19 mouse cellular contexts compared by ENCODE assay signal in the genomic region with DNA sequence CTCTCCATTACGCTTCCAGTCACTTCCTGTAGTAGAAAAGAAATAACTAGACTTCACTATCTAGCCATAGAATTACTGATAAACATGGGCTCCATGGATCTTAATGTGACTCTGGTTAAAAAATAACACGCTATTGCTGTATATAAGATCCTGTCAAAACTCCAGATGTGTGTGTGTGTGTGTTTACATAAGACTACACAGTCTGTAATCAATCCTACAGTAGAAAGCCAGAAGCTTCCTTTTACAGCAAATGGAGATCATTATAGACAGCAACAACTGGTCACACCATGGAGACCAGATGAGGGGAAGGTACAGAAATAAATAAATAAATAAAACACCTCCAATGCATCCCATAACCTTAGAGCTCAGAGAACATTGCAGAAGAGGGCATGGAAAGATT.
DNase-seq lines count a peak whose midpoint lies in the region; ATAC-seq and TF ChIP-seq lines count a peak whose summit lies in the region.
"Had no signal": no experiment of that assay in that cellular context is flagged by ENCODE, and none has a peak within 500 bp of the region (broad histone marks: within the 10 kb centered on the region; RNA-seq: fewer than 3 reads in every experiment).

No protein-coding gene starts in this region.

- H3K36me3 ChIP-seq in lung, embryonic 14.5 days (ENCODE audit: insufficient read depth), result no peaks in the 10 kb centered on the region
- no peaks in the 10 kb centered on the region for H3K36me3 ChIP-seq in stomach, embryonic 14.5 days (ENCODE audit: control insufficient read depth, insufficient read depth, low read length)
- H3K36me3 ChIP-seq in stomach, postnatal 0 days (ENCODE audit: control insufficient read depth, insufficient read depth, low read length), result no peaks in the 10 kb centered on the region
- no peaks in the 10 kb centered on the region for H3K36me3 ChIP-seq in stomach, embryonic 15.5 days
- no peaks in the 10 kb centered on the region for H3K36me3 ChIP-seq in hindbrain, embryonic 13.5 days
- H3K36me3 ChIP-seq: embryonic facial prominence, embryonic 10.5 days; embryonic facial prominence, embryonic 12.5 days; forebrain, embryonic 15.5 days had no signal

- peak overlapping the region; percentile 58; the same call in 1 of the 2 replicates for H3K27ac ChIP-seq in lung, embryonic 14.5 days (ENCODE audit: low read depth)
- H3K27ac ChIP-seq in stomach, embryonic 14.5 days (ENCODE audit: low read length), result peak overlapping the region; percentile 44; the same call in 1 of the 2 replicates
- H3K27ac ChIP-seq in stomach, postnatal 0 days (replicated peaks), result no peak overlapping the region
- 0 out of 2 replicates have a peak overlapping the region, but pooled peaks have one; percentile 13 for H3K27ac ChIP-seq in stomach, embryonic 15.5 days
- H3K27ac ChIP-seq in hindbrain, embryonic 13.5 days, result no peak overlapping the region
- H3K27ac ChIP-seq in cerebellum, adult 2 months (ENCODE audit: insufficient read depth, low read length), result no peak overlapping the region
- H3K27ac ChIP-seq: embryonic facial prominence, embryonic 10.5 days; embryonic facial prominence, embryonic 12.5 days; forebrain, embryonic 13.5 days; forebrain, embryonic 15.5 days had no signal

- no peak overlapping the region for H3K4me2 ChIP-seq in lung, embryonic 14.5 days
- H3K4me2 ChIP-seq in stomach, embryonic 14.5 days (replicated peaks; ENCODE audit: low read depth, low read length), result no peak overlapping the region
- H3K4me2 ChIP-seq in stomach, postnatal 0 days (replicated peaks; ENCODE audit: low read depth), result no peak overlapping the region
- no peak overlapping the region for H3K4me2 ChIP-seq in stomach, embryonic 15.5 days
- H3K4me2 ChIP-seq in hindbrain, embryonic 13.5 days, result no peak overlapping the region
- H3K4me2 ChIP-seq: embryonic facial prominence, embryonic 12.5 days; forebrain, embryonic 13.5 days; forebrain, embryonic 15.5 days had no signal

- 33% methylated on average over 2 of the region's 2 CpGs for WGBS in lung, embryonic 14.5 days
- 44% methylated on average over 2 of the region's 2 CpGs for WGBS in stomach, embryonic 14.5 days
- WGBS in stomach, postnatal 0 days, result 38% methylated on average over 2 of the region's 2 CpGs
- WGBS in stomach, embryonic 15.5 days, result 38% methylated on average over 2 of the region's 2 CpGs
- WGBS in hindbrain, embryonic 13.5 days, result 89% methylated on average over 2 of the region's 2 CpGs
- WGBS in cerebellum, adult 2 months, result 93% methylated on average over 2 of the region's 2 CpGs

- no peak for TF ChIP-seq CTCF in lung, embryonic 14.5 days (IDR thresholded peaks at IDR 0.05; ENCODE audit: low read depth)
- no peak for TF ChIP-seq CTCF in stomach, postnatal 0 days (IDR thresholded peaks at IDR 0.05; ENCODE audit: low read depth)
- TF ChIP-seq CTCF in cerebellum, adult 2 months (IDR thresholded peaks at IDR 0.05; ENCODE audit: borderline replicate concordance, insufficient read depth, low read depth, low read length), result no peak

- no peaks in the 10 kb centered on the region for H3K27me3 ChIP-seq in lung, embryonic 14.5 days (ENCODE audit: insufficient read depth, low read length)
- H3K27me3 ChIP-seq in stomach, embryonic 14.5 days (ENCODE audit: control insufficient read depth, insufficient read depth, low read length), result no peaks in the 10 kb centered on the region
- no peaks in the 10 kb centered on the region for H3K27me3 ChIP-seq in stomach, postnatal 0 days (ENCODE audit: control insufficient read depth, insufficient read depth, low read length)
- no peaks in the 10 kb centered on the region for H3K27me3 ChIP-seq in stomach, embryonic 15.5 days (replicated peaks)
- H3K27me3 ChIP-seq in hindbrain, embryonic 13.5 days, result no peaks in the 10 kb centered on the region
- H3K27me3 ChIP-seq in cerebellum, adult 2 months (ENCODE audit: control insufficient read depth, insufficient read depth, low read length), result no peaks in the 10 kb centered on the region
- H3K27me3 ChIP-seq: embryonic facial prominence, embryonic 12.5 days; forebrain, embryonic 13.5 days; forebrain, embryonic 15.5 days had no signal

- TF ChIP-seq EP300 in stomach, postnatal 0 days (optimal IDR thresholded peaks at IDR 0.05), result no peak

- H3K4me1 ChIP-seq in lung, embryonic 14.5 days (ENCODE audit: insufficient read depth), result peaks cover 4% of the 10 kb centered on the region; the same call in 1 of the 2 replicates
- no peaks in the 10 kb centered on the region for H3K4me1 ChIP-seq in stomach, embryonic 14.5 days (ENCODE audit: control insufficient read depth, insufficient read depth, low read length)
- no peaks in the 10 kb centered on the region for H3K4me1 ChIP-seq in stomach, postnatal 0 days (replicated peaks; ENCODE audit: control insufficient read depth, insufficient read depth)
- no peaks in the 10 kb centered on the region for H3K4me1 ChIP-seq in stomach, embryonic 15.5 days
- no peaks in the 10 kb centered on the region for H3K4me1 ChIP-seq in hindbrain, embryonic 13.5 days (replicated peaks)
- no peaks in the 10 kb centered on the region for H3K4me1 ChIP-seq in cerebellum, adult 2 months (ENCODE audit: control insufficient read depth, insufficient read depth, low read length)
- H3K4me1 ChIP-seq: forebrain, embryonic 13.5 days; forebrain, embryonic 15.5 days had no signal

- peak; percentile 79; the same call in 1 of the 2 replicates for ATAC-seq in lung, embryonic 14.5 days (ENCODE audit: insufficient read depth)
- no peak for ATAC-seq in stomach, embryonic 14.5 days (ENCODE audit: insufficient number of reproducible peaks, insufficient read depth, low FRiP score, low read depth)
- ATAC-seq in stomach, postnatal 0 days (ENCODE audit: low FRiP score, low TSS enrichment), result no peak
- ATAC-seq in stomach, embryonic 15.5 days (ENCODE audit: insufficient read depth, low FRiP score, low read depth), result no peak; the same call in 1 of the 2 replicates
- ATAC-seq in hindbrain, embryonic 13.5 days (ENCODE audit: low FRiP score), result no peak
- ATAC-seq: forebrain, embryonic 13.5 days; forebrain, embryonic 15.5 days had no signal

- no peak overlapping the region for H3K4me3 ChIP-seq in lung, embryonic 14.5 days (ENCODE audit: low read depth, low read length)
- H3K4me3 ChIP-seq in stomach, embryonic 14.5 days (ENCODE audit: low read depth, low read length), result no peak overlapping the region
- no peak overlapping the region for H3K4me3 ChIP-seq in stomach, postnatal 0 days (ENCODE audit: low read depth, low read length)
- no peak overlapping the region for H3K4me3 ChIP-seq in stomach, embryonic 15.5 days (replicated peaks)
- H3K4me3 ChIP-seq in hindbrain, embryonic 13.5 days, result no peak overlapping the region
- no peak overlapping the region for H3K4me3 ChIP-seq in cerebellum, adult 2 months (replicated peaks; ENCODE audit: insufficient read depth, low read depth, low read length)
- H3K4me3 ChIP-seq: embryonic facial prominence, embryonic 10.5 days; embryonic facial prominence, embryonic 12.5 days; forebrain, embryonic 13.5 days; forebrain, embryonic 15.5 days had no signal

- peak; percentile 65 for DNase-seq in lung, embryonic 14.5 days
- DNase-seq in lung, postnatal 4 days, result no peak
- DNase-seq in stomach, postnatal 0 days (ENCODE audit: low spot score), result no peak
- DNase-seq in cerebellum, adult 2 months, result no peak
- DNase-seq: adrenal gland, adult 2 months; adrenal gland, postnatal 10 days; adrenal gland, postnatal 25 days; cerebellum, adult 11 months; cerebellum, adult 18-20 months; cerebellum, adult 9-10 months; cerebellum, postnatal 10 days; cerebellum, postnatal 25 days had no signal

- no peak for TF ChIP-seq POLR2A in cerebellum, adult 2 months (IDR thresholded peaks at IDR 0.05; ENCODE audit: borderline replicate concordance, insufficient read depth, low read length)

- H3K9ac ChIP-seq in lung, embryonic 14.5 days, result no peak overlapping the region
- no peak overlapping the region for H3K9ac ChIP-seq in stomach, embryonic 14.5 days (replicated peaks; ENCODE audit: low read depth, low read length)
- no peak overlapping the region for H3K9ac ChIP-seq in stomach, postnatal 0 days (ENCODE audit: low read length)
- H3K9ac ChIP-seq in stomach, embryonic 15.5 days, result no peak overlapping the region
- H3K9ac ChIP-seq in hindbrain, embryonic 13.5 days, result no peak overlapping the region
- H3K9ac ChIP-seq: embryonic facial prominence, embryonic 12.5 days; forebrain, embryonic 13.5 days; forebrain, embryonic 15.5 days had no signal

- H3K9me3 ChIP-seq in lung, embryonic 14.5 days (ENCODE audit: low read depth, low read length), result no peaks in the 10 kb centered on the region
- no peaks in the 10 kb centered on the region for H3K9me3 ChIP-seq in stomach, embryonic 14.5 days (ENCODE audit: control insufficient read depth, low read depth, low read length)
- H3K9me3 ChIP-seq in stomach, postnatal 0 days (ENCODE audit: control insufficient read depth, low read length), result no peaks in the 10 kb centered on the region
- H3K9me3 ChIP-seq in stomach, embryonic 15.5 days, result no peaks in the 10 kb centered on the region
- H3K9me3 ChIP-seq in hindbrain, embryonic 13.5 days, result no peaks in the 10 kb centered on the region
- H3K9me3 ChIP-seq: embryonic facial prominence, embryonic 10.5 days; embryonic facial prominence, embryonic 12.5 days; forebrain, embryonic 13.5 days; forebrain, embryonic 15.5 days had no signal

Comparison
In these comparisons a context has a peak if more than half of its experiments do, and no peak if none do; other contexts are left out.
1. H3K27ac ChIP-seq: peak in lung, embryonic 14.5 days (single experiment), stomach, embryonic 14.5 days (single experiment) and stomach, embryonic 15.5 days (single experiment); none in stomach, postnatal 0 days (single experiment), hindbrain, embryonic 13.5 days (single experiment) and cerebellum, adult 2 months (single experiment).